Mouse (Mus musculus) hindbrain, embryonic 12.5 days (tissue): ENCODE measurements around the gene Hoxa7. TPM values are rescaled to one million over a fixed set of nuclear protein-coding genes. Genes with fewer than 3 reads are reported as not detected.
A peak's percentile ranks its signal among the peaks of the same experiment; 100 is the strongest.

Experiments used
- ATAC-seq: fragments of 200-750 bp; cut with Nextera tagmentation; 2 replicates; pipeline ENCODE4 v1.8.0; 2017; ENCODE audit warnings: moderate TSS enrichment; ENCODE audit not compliant: low FRiP score
- H3K27ac ChIP-seq: fragments of 300-500 bp; sonication (generic); 2 replicates; pipeline ENCODE4 v1.5.1; 2016; ENCODE audit warnings: mild to moderate bottlenecking
- H3K27me3 ChIP-seq: fragments of 300-500 bp; sonication (generic); 2 replicates; pipeline ENCODE4 v1.6.1; 2016; ENCODE audit warnings: mild to moderate bottlenecking
- H3K36me3 ChIP-seq: fragments of 300-500 bp; sonication (generic); 2 replicates; pipeline ENCODE4 v1.6.1; 2016; ENCODE audit warnings: mild to moderate bottlenecking
- H3K4me1 ChIP-seq: fragments of 300-500 bp; sonication (generic); 2 replicates; pipeline ENCODE4 v1.6.1; 2016
- H3K4me2 ChIP-seq: fragments of 300-500 bp; sonication (generic); replicated peaks from 2 replicates; pipeline ENCODE4 v1.6.1; 2016; ENCODE audit warnings: mild to moderate bottlenecking
- H3K4me3 ChIP-seq: fragments of 300-500 bp; sonication (generic); 2 replicates; pipeline ENCODE4 v1.5.1; 2016; ENCODE audit warnings: mild to moderate bottlenecking
- H3K9ac ChIP-seq: fragments of 300-500 bp; sonication (generic); 2 replicates; pipeline ENCODE4 v1.6.1; 2016; ENCODE audit warnings: mild to moderate bottlenecking, moderate library complexity
- H3K9me3 ChIP-seq: fragments of 300-500 bp; sonication (generic); replicated peaks from 2 replicates; pipeline ENCODE4 v1.6.1; 2016; ENCODE audit warnings: mild to moderate bottlenecking
- WGBS: fragments of 180-500 bp; shearing (Covaris S2); methylation state at CpG from one replicate; pipeline ENCODE4 v1.1.7; 2016; 5-methylcytosine and 5-hydroxymethylcytosine counted together
- polyA plus RNA-seq: library from polyadenylated mRNA; unstranded; fragments of >200 nt; fragmentation: Nextera tagmentation; extraction: Ambion mirVana; gene quantifications from 2 replicates; pipeline ENCODE4 v1.2.1, GENCODE M21; 2016

The Hoxa7 gene
- polyA plus RNA-seq, 1 experiment from 2014 or later: 0.79 TPM

GRCm38 (mm10) chr6:52202362-52203120 lies 19.1 kb downstream of the Hoxa7 start:
- H3K27ac ChIP-seq: peak overlapping the region; percentile 80
- no peaks in the 10 kb centered on the region for H3K36me3 ChIP-seq
- H3K4me3 ChIP-seq: peak overlapping the region; percentile 47
- no peak for ATAC-seq
- peaks cover 9% of the 10 kb centered on the region for H3K4me1 ChIP-seq
- peak overlapping the region; percentile 46 for H3K4me2 ChIP-seq
- WGBS: 2% methylated on average over 22 of the region's 22 CpGs
- peak overlapping the region; percentile 65 for H3K9ac ChIP-seq
- peaks cover 97% of the 10 kb centered on the region for H3K27me3 ChIP-seq
- H3K9me3 ChIP-seq: no peaks in the 10 kb centered on the region

GRCm38 (mm10) chr6:52201269-52201668 lies 20.4 kb downstream of the Hoxa7 start:
- Histone ChIP-seq H3K9ac (peak overlapping the region; percentile 28; the same call in 1 of the 2 replicates), H3K27ac (0 out of 2 replicates have a peak overlapping the region, but pooled peaks have one; percentile 75), H3K9me3 (no peaks in the 10 kb centered on the region), H3K27me3 (peaks cover 97% of the 10 kb centered on the region), H3K36me3 (no peaks in the 10 kb centered on the region), H3K4me1 (peaks cover 9% of the 10 kb centered on the region), H3K4me2 (peak overlapping the region; percentile 34), H3K4me3 (peak overlapping the region; percentile 25)
- 7% methylated on average over 1 of the region's 1 CpGs for WGBS
- ATAC-seq: no peak

- peak overlapping the region; percentile 34 for H3K4me2 ChIP-seq
- peak overlapping the region; percentile 55; the same call in 1 of the 2 replicates for H3K9ac ChIP-seq
- peaks cover 97% of the 10 kb centered on the region for H3K27me3 ChIP-seq
- WGBS: 10% methylated on average over 10 of the region's 10 CpGs
- peak overlapping the region; percentile 75; the same call in 1 of the 2 replicates for H3K27ac ChIP-seq
- ATAC-seq: no peak
- H3K4me1 ChIP-seq: peaks cover 9% of the 10 kb centered on the region
- H3K36me3 ChIP-seq: no peaks in the 10 kb centered on the region
- H3K9me3 ChIP-seq: no peaks in the 10 kb centered on the region
- peak overlapping the region; percentile 25 for H3K4me3 ChIP-seq
Observed at GRCm38 (mm10) chr6:52200751-52201250, 20.9 kb downstream of the Hoxa7 start.

- Histone ChIP-seq H3K4me1 (peaks cover 9% of the 10 kb centered on the region), H3K4me3 (peak overlapping the region; percentile 25), H3K27ac (peak overlapping the region; percentile 75), H3K9ac (peak overlapping the region; percentile 55), H3K27me3 (peaks cover 96% of the 10 kb centered on the region), H3K4me2 (peak overlapping the region; percentile 34), H3K36me3 (no peaks in the 10 kb centered on the region), H3K9me3 (no peaks in the 10 kb centered on the region)
- 1% methylated on average over 30 of the region's 30 CpGs for WGBS
- no peak for ATAC-seq
Observed at GRCm38 (mm10) chr6:52200073-52200750, 21.4 kb downstream of the Hoxa7 start.

- Histone ChIP-seq H3K9me3 (no peaks in the 10 kb centered on the region), H3K9ac (no peak overlapping the region), H3K27me3 (peaks cover 96% of the 10 kb centered on the region), H3K4me2 (peak overlapping the region; percentile 34), H3K27ac (peak overlapping the region; percentile 75), H3K4me3 (peak overlapping the region; percentile 6; the same call in 1 of the 2 replicates), H3K36me3 (no peaks in the 10 kb centered on the region), H3K4me1 (no peaks in the 10 kb centered on the region)
- WGBS: under 1% methylated on average over 10 of the region's 10 CpGs
- no peak for ATAC-seq
Observed at GRCm38 (mm10) chr6:52197271-52197670, 24.4 kb downstream of the Hoxa7 start.

- 4% methylated on average over 9 of the region's 9 CpGs for WGBS
- H3K36me3 ChIP-seq: no peaks in the 10 kb centered on the region
- peaks cover 97% of the 10 kb centered on the region for H3K27me3 ChIP-seq
- peak overlapping the region; percentile 3; the same call in 1 of the 2 replicates for H3K4me3 ChIP-seq
- peaks cover 4% of the 10 kb centered on the region; the same call in 1 of the 2 replicates for H3K4me1 ChIP-seq
- no peak for ATAC-seq
- H3K9me3 ChIP-seq: no peaks in the 10 kb centered on the region
- peak overlapping the region; percentile 30 for H3K4me2 ChIP-seq
- peak overlapping the region; percentile 75 for H3K27ac ChIP-seq
- H3K9ac ChIP-seq: no peak overlapping the region
Observed at GRCm38 (mm10) chr6:52196811-52197210, 24.8 kb downstream of the Hoxa7 start.

GRCm38 (mm10) chr6:52194690-52195089 lies 27.0 kb downstream of the Hoxa7 start:
- peak overlapping the region; percentile 66 for H3K4me2 ChIP-seq
- H3K27me3 ChIP-seq: peaks cover 97% of the 10 kb centered on the region
- H3K27ac ChIP-seq: peak overlapping the region; percentile 87
- ATAC-seq: peak; percentile 8; the same call in 1 of the 2 replicates
- 0 out of 2 replicates have a peak overlapping the region, but pooled peaks have one; percentile 16 for H3K4me3 ChIP-seq
- WGBS: 4% methylated on average over 10 of the region's 10 CpGs
- H3K9ac ChIP-seq: no peak overlapping the region
- H3K9me3 ChIP-seq: no peaks in the 10 kb centered on the region
- H3K4me1 ChIP-seq: peaks cover 9% of the 10 kb centered on the region
- H3K36me3 ChIP-seq: no peaks in the 10 kb centered on the region

- Histone ChIP-seq H3K4me1 (peaks cover 9% of the 10 kb centered on the region), H3K27ac (peak overlapping the region; percentile 89), H3K4me3 (peak overlapping the region; percentile 52), H3K4me2 (peak overlapping the region; percentile 66), H3K9ac (peak overlapping the region; percentile 59), H3K9me3 (no peaks in the 10 kb centered on the region), H3K27me3 (peaks cover 98% of the 10 kb centered on the region), H3K36me3 (no peaks in the 10 kb centered on the region)
- peak; percentile 79 for ATAC-seq
- under 1% methylated on average over 43 of the region's 55 CpGs for WGBS
Observed at GRCm38 (mm10) chr6:52191860-52192550, 29.6 kb downstream of the Hoxa7 start.

- peak within 1 kb of the TSS; percentile 85 for H3K9ac ChIP-seq
- WGBS: 2% methylated on average over 54 of the region's 102 CpGs
Observed at GRCm38 (mm10) chr6:52190906-52191810, 30.5 kb downstream of the Hoxa7 start, which contains the start of gene Hoxa4. Gene Hoxa4, minus strand, starts transcription at chr6:52191753.

GRCm38 (mm10) chr6:52190410-52190809 lies 31.2 kb downstream of the Hoxa7 start:
- H3K9ac ChIP-seq: peak overlapping the region; percentile 85
- peak overlapping the region; percentile 66 for H3K4me2 ChIP-seq
- peak overlapping the region; percentile 97 for H3K27ac ChIP-seq
- H3K36me3 ChIP-seq: no peaks in the 10 kb centered on the region
- H3K9me3 ChIP-seq: no peaks in the 10 kb centered on the region
- under 1% methylated on average over 23 of the region's 23 CpGs for WGBS
- no peak for ATAC-seq
- peaks cover 99% of the 10 kb centered on the region for H3K27me3 ChIP-seq
- peak overlapping the region; percentile 52 for H3K4me3 ChIP-seq
- peaks cover 13% of the 10 kb centered on the region for H3K4me1 ChIP-seq

More at GRCm38 (mm10) chr6:52190906-52191810, 30.5 kb downstream of the Hoxa7 start, which contains the start of gene Hoxa4:
- Histone ChIP-seq H3K4me2 (peak within 1 kb of the TSS; percentile 66), H3K4me3 (peak within 1 kb of the TSS; percentile 52), H3K9me3 (no peaks in the 10 kb centered on the region), H3K27ac (peak within 1 kb of the TSS; percentile 97), H3K36me3 (no peaks in the 10 kb centered on the region), H3K27me3 (peaks cover 98% of the 10 kb centered on the region), H3K4me1 (peaks cover 9% of the 10 kb centered on the region)
- peak; percentile 30; the same call in 1 of the 2 replicates for ATAC-seq

- Histone ChIP-seq H3K4me3 (peak overlapping the region; percentile 52), H3K27me3 (peaks cover 98% of the 10 kb centered on the region), H3K9me3 (no peaks in the 10 kb centered on the region), H3K27ac (peak overlapping the region; percentile 97), H3K4me2 (peak overlapping the region; percentile 66), H3K36me3 (no peaks in the 10 kb centered on the region), H3K4me1 (peaks cover 13% of the 10 kb centered on the region), H3K9ac (peak overlapping the region; percentile 85)
- 4% methylated on average over 8 of the region's 8 CpGs for WGBS
- no peak for ATAC-seq
Observed at GRCm38 (mm10) chr6:52189909-52190308, 31.7 kb downstream of the Hoxa7 start.
